Mouse (Mus musculus): ENCODE data around the gene Mbd4.
"Not testable (repeated sequence)": the region's sequence is repeated elsewhere in the genome, so short reads cannot be mapped to it uniquely, and the experiment has no call there.

The Mbd4 gene

DNA sequence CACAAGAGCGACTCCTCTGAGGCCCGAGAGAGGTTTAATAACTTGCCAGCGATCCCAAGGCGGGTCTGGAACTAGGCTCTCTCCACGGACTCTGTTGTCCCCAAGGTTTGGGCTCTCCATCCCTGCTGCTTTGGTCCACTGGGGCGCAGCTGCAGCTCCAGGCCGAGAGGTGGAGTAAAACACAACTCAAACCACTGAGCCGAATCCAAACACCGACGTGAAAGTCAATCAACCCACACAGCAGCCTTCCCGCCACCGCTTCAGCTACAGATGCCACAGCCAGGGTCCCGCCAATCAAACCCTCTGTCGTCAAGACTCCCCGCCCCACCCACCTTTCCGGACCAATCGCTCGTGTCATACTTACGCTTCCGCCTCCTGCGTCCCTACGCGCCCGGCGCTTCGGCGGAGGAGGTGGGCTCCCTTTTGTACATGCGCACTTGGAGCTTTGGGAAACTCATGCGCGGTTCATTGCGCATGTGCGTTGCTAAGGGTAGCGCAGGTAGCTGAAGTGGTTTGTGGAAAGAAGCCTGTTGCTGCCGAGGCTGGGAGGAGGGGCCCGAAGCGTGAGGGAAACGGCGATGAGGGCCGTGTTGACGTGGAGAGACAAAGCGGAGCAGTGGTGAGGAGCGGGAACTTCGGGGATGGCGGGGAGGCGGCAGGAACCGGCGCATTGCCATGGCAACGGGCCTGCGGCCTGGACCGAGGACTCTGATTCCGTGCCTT is at the start of gene Mbd4, which contains the start of gene Ift122:
TSS of gene Mbd4 (minus strand) at position 281 of the 723 bp plus-strand sequence.
TSS of gene Ift122 (plus strand) at position 380 of the 723 bp plus-strand sequence.
- DNase-seq: peak; percentile 97

DNA sequence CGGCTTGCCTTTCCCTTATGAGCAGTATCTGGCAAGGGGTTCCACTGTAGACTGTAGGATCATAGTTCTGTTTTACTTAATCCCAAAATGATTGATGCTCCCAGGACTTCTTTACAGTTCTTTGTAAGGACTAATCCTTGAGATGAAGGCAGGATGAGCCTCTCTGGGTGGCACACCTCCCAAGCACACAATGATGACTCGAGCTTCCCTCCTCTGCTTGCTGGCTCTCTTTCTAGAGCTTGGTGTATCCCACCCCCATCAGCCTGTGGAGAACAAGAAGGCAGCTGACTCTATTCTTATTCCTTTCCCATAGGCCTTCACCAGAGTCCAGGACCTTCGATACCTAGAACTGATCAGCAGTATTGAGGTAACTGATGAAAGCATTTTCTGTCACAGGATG is 49.4 kb upstream of the Mbd4 start:
- DNase-seq: no peak

DNA sequence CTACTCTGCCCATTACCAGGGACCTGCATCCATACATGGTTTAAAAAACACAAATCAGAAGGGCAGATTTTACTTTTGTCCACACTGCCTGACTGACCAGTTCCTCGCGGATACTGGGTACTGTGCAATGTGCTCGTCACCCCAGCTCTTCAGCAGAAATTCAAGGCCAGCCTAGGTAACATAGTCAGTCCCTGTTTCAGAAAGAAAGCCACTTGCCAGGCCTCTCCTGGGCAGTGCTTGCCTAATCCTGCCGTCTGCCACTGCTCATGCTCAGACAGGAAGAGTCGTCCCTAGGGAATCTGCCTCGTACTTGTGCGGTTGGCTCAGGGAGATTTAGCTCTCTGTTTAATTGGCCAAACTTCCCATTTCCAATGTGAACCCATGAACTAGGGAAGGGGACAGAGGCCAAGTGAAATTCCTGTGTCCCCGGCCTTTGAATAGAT is 48.3 kb upstream of the Mbd4 start:
- DNase-seq: no peak

DNA sequence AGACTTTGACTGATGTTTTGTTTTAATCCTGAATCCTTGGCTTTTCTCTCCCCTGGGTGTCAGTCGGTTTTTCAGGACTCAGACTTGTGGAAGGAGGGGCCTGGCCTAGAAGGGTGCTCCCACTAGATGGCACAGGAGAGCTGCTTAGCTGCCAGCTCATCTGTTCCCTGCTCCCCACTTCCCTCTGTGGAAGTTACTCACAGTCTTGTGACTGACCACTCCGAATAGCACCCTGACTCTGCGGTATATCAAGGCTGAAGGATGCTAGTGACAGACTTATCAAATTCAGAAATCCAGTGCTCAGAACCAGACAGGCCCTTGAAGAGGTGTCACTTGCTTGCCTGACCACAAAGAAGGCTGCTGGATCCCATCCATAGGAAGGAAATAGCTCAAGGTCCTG is 47.9 kb upstream of the Mbd4 start:
- peak; percentile 83 for DNase-seq

DNA sequence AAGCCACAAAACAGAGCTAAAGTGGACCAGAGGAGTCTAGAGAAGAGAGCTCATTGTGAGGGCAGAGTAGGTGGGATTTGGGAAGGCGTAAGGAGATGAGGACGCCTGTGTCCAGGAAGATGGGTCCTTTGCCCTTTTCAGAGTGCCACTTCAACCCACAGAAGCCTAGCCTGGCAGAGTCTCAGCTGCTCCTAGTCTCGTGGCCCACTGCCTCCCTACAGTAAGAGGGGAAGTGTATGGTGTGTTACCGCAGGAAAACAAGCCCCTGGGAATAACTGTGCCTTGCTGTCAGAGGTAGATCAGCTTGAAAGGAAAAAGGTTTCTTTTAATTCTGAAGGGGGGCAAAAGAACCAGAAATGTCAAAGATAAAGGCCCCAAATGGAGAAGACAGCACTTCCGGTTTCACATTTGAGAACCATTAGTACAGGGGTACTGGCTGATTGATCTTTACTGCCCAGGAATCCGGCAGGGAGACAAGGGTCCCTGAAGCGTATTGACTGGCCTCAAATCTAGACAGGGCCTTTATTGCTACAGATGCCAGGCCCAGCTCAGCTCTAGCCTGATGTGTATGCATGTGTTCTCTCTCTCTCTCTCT is 44.9 kb upstream of the Mbd4 start:
- no peak for DNase-seq

DNA sequence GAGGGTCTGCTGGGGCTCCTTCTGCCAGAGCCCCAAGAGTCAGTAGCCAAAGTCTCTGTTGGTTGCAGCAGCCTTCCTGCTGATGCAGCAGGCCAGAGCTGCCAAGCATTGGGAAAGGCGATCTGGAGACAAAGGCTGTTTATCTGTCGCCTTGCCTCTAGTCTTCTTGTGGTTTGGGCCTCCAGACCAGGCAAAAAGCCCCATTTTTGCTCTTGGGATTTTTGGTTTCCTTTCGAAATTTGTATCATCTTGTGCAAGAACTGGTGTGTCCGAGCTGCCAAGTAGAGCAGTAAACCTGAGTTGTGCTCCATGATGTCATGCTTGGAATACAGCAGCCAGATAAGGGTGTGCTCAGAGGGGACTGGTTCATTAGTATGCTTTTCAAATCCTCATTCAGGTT is 43.9 kb upstream of the Mbd4 start:
- no peak for DNase-seq

DNA sequence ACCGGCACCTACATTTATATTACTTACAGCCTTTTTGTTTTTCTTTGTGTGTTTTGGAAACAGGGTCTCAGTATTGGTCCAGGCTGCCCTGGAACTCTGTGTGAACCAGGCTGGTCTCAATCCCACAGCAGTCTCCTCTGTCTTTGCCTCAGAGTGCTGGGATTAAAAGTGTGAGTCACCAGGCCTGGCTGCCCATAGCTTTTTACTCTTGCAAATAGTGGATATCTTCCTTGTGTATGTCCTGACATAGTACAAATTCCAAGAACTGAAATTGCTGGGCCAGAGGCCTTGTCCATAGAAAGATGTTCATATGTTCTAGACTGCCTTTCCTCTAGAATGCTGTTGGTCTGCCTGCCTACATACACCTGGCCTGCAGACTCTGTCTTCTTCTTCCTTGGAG is 43.2 kb upstream of the Mbd4 start:
- no peak for DNase-seq

DNA sequence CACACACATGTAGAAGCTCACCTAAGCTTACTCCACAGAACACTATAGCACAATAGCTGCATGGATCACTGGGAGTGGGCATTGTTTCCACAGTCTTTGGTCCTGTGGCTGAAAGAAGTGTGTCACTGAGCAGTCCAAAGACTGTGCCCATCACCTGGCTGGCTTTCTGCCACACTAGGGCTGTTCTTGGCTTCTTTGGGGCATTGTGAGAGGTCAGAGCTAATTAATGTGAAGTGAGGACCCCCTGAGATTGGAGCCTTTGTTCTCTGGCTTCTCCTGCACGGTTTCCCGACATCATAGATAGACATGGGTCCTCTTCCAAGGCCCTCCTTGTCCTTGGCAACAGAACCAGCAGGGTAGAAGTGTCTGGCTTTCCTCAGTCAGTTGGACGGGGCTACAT is 39.2 kb upstream of the Mbd4 start:
- no peak for DNase-seq

DNA sequence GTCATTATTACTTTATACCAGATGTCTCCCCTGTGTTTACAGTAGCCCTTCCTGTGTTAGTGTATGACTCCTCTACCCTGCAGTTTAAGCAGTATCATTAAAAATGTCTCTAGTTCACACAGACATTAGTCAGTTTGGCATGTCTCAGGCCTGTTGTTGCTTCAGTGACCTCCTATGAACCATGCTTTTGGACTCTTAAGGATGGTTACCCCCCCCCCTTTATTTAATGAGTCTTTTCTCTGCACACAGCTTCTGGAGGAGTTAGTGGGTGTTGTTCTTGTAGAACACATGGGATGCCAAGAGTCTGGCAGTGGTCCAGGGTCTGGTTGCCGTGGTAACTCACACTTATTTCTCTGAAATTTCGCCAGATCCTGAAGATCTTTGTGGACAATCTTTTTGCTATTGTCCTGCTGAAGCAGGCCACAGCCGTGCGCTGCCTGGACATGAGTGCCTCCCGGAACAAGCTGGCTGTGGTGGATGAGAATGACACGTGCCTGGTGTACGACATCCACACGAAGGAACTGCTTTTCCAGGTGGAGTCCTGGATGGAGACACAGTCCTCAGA is 38.4 kb upstream of the Mbd4 start:
- DNase-seq: peak; percentile 94

DNA sequence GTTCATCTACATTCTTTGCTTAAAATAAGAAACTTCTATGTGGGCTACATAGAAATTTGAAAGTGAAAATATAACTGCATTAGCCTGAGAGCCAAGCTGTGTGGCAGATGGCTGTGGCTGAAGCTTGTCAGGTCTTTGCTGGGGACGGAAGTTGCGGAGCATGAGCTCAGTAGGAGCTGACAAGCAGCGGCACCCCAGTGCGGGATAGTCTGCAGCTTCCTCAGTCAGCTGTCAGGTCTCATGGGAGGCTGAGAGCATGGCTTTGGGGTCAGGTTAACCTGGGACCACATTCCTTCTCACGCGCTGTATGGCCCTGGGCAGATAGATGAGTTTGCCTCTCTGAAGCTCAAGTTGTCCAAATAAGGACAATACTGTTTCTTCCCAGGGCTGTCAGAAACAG is 37.9 kb upstream of the Mbd4 start:
- peak; percentile 53 for DNase-seq

DNA sequence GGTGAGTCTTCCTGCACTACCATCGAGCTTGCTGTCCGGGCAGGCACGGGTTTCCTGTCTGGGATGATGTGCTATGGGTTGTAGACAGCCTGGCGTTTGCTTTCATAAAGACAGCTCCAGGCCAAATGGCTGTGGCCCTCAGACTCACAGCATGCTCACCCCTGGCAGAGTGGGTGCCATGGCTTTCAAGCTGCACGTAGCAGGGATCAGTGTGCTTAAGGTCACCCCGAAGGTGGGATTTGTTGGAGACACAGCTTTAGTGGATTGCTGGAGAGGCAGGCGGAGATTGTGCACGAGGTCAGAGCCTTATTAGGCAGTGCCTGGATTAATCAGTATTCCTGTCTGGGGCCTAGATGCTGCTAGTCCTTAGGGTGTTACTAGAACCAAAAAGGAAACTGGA is 37.4 kb upstream of the Mbd4 start:
- DNase-seq: no peak

DNA sequence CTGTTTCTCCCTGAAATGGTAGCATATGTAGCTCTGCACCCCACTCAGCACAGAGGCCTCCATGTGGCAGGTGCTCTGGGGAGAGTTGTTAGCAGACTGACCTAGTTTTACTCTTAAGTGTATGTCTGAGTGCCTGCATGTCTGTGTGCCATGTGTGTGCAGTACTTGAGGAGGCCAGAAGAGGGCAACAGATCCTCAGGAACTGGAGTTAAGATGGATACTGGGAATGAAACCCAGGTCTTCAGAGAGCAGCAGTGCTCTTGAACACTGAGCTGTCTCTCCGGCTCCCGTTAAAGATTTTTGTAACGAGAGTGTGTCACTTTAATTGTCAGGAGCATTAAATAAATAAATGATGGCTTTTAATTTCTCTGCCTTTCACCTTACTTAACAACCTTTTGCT is 35.1 kb upstream of the Mbd4 start:
- peak; percentile 46 for DNase-seq

DNA sequence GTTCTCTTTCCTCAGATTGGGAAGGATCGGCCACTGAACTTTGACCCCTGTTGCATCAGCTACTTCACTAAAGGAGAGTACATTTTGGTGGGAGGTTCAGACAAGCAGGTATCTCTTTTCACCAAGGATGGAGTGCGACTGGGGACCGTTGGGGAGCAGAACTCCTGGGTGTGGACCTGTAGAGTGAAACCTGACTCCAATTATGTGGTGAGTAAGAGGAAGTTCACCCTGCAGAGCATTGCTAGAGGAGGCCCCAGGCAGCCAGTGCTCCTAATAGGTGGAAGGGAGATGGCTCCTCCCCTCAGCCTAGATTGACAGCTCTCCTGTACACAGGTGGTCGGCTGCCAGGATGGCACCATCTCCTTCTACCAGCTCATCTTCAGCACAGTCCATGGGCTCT is 33.7 kb upstream of the Mbd4 start:
- DNase-seq: no peak

DNA sequence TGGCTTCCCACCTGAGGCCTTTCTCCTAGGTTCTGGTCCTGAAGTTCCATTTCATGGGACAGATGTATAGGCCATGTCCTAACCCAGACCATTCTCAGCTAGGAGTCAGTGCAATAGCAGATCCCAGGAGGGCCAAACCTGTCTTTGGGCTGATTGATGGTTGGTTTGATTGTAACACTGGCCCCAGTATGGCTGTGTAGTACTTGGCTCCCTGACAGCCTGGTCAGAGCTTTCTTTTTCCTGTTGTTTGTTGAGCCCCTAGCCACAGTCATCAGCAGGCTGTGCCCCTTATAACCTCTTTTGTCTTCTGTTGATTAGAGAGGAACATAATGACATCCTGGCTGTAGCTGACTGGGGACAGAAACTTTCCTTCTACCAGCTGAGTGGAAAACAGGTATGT is 30.8 kb upstream of the Mbd4 start:
- no peak for DNase-seq

DNA sequence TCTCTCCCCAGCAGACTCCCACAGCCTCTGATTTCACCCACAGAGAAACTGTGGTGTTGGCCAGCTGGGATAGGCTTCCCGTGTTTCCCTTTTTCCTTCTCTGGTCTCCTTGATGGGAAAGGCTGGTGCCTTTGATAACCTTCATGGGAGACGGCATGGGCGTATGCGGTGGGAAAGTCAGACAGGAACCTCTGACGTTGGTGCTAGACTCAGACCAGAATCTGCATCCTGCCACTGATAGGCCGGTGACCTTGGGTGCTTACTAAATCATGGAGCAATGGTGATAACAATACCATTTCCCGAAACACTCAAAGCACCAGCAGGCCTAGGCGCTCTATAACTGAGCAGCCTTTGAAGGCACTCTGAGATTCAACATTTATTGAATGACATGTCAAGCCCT is 27.6 kb upstream of the Mbd4 start:
- no peak for DNase-seq

DNA sequence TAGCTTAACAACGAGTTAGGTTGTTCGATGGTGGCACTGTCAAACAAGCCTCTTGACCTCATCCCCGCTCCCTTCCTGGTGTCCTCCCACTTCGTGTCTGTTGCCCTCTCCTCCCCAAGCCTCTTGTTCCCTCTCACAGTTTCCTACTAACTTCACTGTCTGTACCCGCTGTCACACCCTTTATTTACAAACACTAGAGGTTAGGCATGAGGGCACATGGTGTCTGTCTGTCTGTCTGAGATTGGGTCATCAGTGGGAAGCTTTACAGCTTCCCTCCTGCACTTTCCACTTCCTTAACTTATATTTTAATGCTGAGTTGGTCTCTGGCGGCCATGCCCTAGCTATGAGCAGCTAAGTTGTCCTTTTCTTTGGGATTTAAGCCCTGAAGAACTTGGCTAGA is 26.6 kb upstream of the Mbd4 start:
- DNase-seq: no peak

DNA sequence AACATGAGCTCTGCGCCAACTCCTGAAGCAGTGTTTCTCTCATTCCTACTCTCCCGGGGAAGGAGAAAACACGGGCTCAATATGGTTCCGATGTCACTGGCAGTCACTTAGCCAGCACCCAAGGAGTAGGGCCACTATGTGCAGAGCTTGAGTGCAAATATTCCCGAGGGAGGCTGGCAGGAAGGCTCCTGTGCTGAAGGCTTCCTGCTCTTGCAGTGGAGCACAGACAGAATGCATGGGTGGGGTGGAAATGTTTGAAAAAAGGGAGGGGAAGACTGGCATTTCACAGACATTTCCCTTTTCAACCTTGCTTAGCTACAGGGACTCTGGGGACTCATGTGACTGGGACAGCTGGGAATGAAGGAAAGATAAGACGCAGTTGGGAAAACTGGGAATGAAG is 25.5 kb upstream of the Mbd4 start:
- no peak for DNase-seq

DNA sequence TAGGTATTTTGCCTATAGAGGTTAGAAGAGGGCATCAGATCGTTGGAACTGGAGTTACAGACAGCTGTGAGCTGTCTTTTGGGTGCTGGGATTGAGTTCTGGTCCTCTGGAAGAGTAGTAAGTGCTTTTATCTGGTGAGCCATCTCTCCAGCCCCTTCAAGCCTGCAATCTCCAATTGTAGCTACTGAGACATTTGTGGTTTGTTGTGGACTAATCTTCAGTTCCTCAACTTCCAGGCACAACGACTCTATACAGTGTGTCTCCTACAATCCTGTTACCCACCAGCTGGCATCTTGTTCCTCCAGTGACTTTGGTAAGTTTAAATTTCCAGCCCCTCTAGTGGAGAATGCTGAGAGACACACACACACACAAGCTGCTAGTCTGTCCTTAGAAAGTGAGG is 24.1 kb upstream of the Mbd4 start:
- no peak for DNase-seq

DNA sequence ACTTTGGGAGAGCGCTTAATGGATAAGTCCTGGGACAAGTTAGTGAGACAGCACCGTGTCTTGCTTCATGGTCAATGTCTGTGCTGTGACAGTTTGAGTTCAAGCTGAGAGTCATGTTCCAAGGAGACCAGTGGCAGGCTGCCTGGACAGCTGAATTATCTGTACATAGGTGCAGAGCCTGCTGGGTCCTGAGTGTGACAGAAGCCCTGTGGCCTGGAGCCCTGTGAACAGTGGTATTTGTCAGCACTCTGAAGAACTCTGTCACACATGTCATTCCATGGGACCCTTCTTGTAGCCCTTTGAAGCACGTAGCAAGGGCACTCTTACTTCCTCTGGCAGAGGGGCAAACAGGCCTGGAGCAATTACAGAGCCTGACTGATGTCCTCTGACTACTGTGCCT is 18.1 kb upstream of the Mbd4 start:
- DNase-seq: not testable (repeated sequence)

DNA sequence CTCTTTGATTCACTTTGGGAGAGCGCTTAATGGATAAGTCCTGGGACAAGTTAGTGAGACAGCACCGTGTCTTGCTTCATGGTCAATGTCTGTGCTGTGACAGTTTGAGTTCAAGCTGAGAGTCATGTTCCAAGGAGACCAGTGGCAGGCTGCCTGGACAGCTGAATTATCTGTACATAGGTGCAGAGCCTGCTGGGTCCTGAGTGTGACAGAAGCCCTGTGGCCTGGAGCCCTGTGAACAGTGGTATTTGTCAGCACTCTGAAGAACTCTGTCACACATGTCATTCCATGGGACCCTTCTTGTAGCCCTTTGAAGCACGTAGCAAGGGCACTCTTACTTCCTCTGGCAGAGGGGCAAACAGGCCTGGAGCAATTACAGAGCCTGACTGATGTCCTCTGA is 14.0 kb upstream of the Mbd4 start:
- DNase-seq: not testable (repeated sequence)

DNA sequence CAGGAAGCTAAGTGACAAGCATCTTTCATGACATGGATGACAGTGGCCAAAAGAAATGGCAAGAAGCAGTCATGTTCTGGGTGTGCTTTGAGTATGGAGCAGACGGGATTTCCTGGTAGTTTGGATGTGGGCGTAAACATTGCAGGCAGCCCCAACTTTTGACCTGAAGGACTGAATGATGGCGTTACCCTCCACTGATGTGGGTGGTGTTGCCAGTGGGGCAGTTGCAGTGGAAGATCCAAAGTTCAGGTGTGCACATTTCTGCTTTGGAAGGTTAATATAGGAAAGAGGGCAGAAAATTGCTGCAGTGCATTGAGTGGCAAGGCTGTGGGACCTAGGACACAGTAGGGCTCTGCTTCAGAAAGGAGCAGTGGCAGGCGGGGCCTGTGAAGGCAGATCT is 12.1 kb upstream of the Mbd4 start:
- DNase-seq: no peak

DNA sequence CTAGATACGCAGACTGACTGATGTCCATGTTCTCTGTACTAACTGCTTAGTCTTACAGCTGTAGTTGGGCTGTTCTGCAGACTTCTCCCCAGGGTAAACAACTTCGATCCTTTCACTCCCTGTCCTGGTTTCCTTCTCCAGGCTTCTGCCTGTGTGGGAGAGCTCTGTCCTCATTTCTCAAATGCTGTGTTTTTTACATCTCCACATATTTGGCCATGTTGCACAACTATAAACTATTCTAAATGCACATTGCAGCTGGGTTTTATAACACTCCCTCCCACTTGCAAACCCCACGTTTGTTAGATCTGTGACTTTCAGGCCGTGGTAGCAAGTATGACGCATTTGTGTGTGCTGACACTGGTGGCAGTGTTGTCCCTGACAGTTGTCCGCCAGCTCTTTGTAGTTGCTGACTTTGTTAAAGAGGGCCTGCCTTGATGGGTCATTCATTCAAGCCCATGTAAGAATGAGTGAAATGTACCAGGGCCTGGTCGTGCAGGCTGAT is 10.2 kb upstream of the Mbd4 start:
- DNase-seq: no peak

DNA sequence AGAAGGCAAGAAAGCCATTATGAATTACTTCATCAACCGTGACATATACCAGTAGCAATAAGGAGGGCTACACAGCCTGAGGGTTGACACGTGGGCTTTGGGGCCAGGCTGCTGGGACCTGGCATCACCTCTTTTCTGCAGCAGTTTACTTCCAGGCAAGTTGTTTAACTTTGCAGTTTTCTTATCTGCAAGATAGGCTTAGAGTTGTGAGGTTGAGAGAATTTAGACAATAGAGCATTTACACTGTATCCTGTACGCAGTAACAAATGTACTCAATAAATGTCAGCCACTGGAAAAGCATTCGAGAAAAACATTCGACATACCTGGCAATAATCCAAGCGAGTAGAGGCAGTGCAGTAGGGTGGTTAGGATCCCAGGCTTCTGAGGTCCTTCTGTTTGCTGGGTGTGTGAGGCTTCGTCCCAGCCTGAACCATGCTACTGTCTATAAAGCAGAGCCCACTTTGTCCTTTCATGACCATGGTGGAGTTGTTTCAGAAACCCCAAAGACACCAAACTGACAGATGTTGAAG is 6.9 kb upstream of the Mbd4 start:
- DNase-seq: no peak

DNA sequence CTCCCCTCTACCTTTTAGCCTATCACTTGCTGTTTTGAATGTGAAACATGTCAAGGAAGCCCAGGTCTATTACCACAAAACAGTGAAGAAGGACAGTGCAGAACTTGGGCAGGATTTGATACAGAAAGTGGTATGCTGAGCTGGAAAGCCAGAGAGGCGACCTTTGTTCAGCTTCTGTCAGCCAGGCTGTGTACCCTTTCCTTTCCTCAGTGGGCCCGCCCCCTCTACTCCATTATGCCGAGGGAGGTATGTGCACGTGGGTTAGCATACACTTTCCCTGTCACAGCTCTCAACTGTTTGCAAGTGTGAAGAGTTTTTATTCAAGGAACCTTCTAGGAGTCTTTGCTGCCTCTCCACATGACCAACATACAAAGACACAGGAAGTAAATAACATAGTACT is 6.1 kb upstream of the Mbd4 start:
- DNase-seq: no peak

Measured in right cerebral cortex, postnatal 14 days (tissue).